Mouse (Mus musculus) embryonic fibroblast, embryonic 13.5 days (primary cell): ENCODE results near the gene Chp1.

ENCODE experiments used
- CTCF ChIP-seq: IDR thresholded peaks from 2 replicates; pipeline ENCODE4 v1.5.1; 2011; ENCODE audit warnings: mild to moderate bottlenecking, control low read depth, low read length, moderate library complexity, borderline replicate concordance; ENCODE audit not compliant: insufficient read depth
- POLR2A ChIP-seq: IDR thresholded peaks from 2 replicates; pipeline ENCODE4 v1.6.1; 2011; ENCODE audit warnings: low read depth, mild to moderate bottlenecking, control low read depth, low read length, moderate library complexity

- TF ChIP-seq CTCF (no peak), POLR2A (no peak)
Observed at GRCm38 (mm10) chr2:119572471-119572870, 25.0 kb downstream of the Chp1 start.
